Mouse (Mus musculus) retina, adult 2 months (tissue): ENCODE data around the gene Cacnb2.

Experiments
- DNase-seq: peaks from one replicate; pipeline ENCODE4 v3.0.0-alpha.2; 2012; ENCODE audit warnings: low read depth, low spot score

The Cacnb2 gene

GRCm38 (mm10) chr2:14774375-14774774 lies 171.5 kb downstream of the Cacnb2 start:
- no peak for DNase-seq

DNA sequence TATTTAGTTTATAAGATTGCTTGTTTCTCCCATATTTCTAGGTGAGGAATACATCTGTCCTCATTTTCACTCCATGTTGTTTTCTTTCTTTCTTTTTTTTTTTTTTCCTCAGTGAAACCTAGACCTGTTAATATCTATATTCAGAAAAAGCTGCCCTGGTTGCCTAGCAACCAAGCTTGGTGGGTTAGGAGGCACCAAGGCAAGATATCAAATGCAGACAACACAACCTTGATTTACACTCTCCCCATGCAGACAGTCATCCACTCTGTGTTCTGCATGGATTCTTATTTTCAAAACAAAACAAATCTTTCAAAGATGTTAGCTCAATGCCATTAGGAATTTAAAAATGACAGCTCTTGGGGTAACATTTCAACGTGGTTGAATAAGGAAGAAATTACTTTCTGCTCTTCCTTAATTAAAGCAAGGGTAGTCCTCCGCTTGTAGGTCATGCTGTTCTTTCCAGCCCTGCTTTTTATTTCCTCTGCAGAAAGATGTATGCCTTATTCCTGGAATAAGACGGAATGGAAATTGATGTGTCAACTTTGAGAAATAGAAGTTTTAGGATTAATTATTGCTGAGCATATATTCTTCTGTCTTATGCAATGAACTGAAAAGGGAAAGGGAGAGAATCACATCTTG lies 172.1 kb downstream of the Cacnb2 start:
- no peak for DNase-seq

- DNase-seq: no peak
Measured at GRCm38 (mm10) chr2:14787983-14788382, 185.1 kb downstream of the Cacnb2 start.

DNA sequence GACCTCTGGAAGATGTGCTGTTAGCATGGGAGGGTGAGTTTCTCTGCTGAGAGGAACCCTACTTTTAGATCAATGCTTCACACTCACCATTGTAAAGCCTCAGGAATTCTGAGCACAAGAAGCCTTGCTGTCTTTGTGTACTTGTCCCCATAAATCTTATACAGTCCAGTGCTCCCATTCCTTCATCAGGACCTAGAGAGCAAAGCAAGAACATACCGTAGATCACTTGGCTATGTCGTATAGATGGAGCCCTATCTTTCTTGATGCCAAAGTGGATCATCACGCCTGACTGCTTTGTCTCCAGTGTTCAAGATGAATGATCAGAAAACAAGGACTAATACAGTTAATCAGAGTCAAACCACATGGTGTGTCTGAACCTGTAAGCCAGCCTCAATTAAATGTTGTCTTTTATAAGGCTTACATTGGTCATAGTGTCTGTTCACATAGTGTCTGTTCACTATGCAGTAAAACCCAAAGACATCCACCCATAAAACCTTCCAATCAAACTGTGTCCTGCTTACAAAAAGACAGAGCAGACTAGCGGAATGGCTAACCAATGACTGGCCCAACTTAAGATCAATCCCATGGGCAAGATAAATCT lies 198.7 kb downstream of the Cacnb2 start:
- no peak for DNase-seq

DNA sequence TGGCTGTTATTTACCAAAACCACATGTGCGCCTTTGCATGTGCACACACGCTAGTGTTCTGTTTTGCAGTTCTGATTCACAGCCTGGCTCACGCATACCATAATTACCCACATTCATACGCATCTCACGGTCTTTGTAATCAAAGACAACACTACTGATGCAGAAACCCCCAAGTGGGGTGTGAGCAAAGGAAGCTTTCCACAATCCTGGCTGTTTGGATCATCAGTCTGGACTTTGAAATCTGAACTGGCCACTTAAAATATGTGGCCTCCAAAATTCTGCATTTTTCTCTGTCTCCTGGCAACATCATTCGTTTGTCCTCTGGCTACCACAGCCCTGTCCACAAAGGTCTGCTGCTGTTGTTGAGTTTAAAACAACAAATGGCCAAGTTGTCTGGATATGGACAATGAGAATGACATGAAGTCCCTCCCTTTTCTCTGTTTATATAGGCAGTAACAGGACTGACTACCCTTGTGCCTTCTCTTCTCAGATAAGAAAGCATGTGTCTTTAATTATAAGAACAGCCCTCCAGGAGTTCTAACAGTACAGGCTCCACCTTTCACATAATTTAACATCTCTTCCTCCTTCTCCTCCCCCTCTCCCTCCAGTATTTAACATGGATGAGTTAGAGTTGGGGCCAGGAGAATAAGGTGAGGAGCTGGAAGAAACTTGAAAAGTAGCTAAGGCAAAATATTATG lies 204.9 kb downstream of the Cacnb2 start:
- no peak for DNase-seq

- DNase-seq: no peak
Measured at GRCm38 (mm10) chr2:14814977-14815376, 212.1 kb downstream of the Cacnb2 start.

DNA sequence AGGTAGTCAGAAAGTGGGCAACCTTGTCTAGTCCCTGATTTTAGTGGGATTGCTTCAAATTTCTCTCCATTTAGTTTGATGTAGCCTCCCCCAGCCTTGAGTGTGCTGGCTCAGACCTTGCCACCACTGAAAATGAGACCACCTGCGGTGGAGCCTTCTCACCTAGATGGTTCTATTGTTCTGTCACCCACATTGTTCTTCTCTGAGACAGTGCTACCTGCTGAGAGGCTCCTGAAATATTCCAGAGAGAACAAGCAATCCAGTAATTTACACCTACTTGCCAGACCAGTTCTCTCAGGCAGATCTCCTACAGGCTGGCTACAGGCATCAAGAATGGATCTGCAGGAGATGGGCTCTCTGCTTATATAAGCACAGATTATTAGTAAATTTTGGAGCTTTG lies 215.8 kb downstream of the Cacnb2 start:
- DNase-seq: no peak

DNA sequence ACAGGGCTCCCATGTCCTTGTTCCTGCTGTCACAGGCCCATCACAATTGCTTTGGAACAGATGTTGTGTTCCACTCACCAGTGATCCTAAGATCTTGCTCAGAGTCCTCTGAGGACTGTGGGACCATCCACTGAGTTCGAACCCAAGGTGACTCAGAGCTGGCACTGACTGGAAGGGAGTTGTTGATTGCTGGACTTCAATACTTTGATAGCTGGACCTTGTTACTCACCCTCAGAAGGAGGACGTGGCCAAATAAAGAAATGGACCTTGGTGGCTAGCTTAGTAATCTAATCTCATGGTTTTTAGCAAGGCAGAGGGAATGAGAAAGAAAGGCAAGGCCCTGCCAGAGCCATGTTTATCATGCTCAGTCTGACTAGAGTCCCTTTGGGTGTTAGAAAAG lies 218.1 kb downstream of the Cacnb2 start:
- no peak for DNase-seq

- no peak for DNase-seq
Measured at GRCm38 (mm10) chr2:14823105-14823504, 220.2 kb downstream of the Cacnb2 start.

GRCm38 (mm10) chr2:14823816-14824348 lies 221.0 kb downstream of the Cacnb2 start:
- DNase-seq: no peak

DNA sequence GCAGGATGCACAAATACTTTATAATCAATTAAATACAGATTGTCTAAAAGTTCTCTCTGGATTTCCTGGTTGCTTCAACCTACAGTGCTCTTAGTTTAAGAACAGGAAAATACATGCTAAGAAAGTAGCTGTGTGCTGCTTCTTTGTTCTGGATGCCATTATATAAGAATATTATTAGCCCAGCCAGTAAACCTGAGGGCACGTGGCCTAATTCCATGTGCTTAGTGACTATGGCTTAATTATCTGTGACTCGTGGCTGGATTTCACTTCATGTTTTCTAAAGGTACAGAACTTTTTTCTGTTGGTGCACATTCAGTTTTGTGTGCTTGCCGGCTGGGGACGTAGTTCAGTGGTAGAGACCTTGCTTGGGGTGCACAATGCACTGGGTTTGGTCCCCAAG lies 222.3 kb downstream of the Cacnb2 start:
- DNase-seq: no peak

DNA sequence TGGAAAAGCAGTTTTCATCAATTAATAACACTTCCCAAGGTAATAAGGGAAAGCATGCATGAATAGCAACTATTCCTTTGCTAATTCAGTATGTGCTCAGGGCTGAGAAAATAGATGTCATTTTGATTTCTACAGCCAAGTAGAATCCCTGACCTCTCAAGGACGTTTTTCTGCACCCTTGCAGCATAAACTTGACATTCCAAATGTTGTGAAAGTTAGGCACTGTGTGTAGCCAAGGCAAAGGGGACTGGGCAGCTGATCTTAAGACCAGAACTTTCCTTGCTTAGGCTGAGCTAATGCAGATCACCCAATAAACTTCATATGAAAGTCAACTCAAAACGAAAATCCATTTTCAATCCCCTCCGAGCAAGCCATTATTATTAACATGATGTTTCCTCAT lies 226.6 kb downstream of the Cacnb2 start:
- DNase-seq: no peak

DNA sequence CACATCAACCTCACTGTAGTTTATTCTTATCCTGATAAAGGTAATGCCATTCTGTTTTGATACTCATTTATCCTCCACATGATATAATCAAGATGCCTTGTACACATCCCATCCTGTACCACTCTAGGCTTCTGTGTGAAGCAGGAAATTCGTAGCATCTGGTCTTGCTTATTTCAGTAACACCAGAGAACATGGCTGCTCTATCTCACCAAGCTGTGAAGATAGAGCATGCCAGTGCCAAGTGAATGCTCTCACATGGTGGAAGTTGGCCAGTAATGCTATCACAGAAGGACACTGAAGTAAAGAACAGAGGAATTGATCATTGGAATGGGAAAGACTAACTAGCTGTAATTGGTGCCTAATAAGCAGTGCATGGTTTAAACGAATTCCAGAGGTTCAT lies 228.4 kb downstream of the Cacnb2 start:
- no peak for DNase-seq

GRCm38 (mm10) chr2:14834700-14835317 lies 231.9 kb downstream of the Cacnb2 start:
- DNase-seq: no peak

GRCm38 (mm10) chr2:14841272-14841671 lies 238.4 kb downstream of the Cacnb2 start:
- DNase-seq: no peak

GRCm38 (mm10) chr2:14846727-14847126 lies 243.8 kb downstream of the Cacnb2 start:
- DNase-seq: no peak

DNA sequence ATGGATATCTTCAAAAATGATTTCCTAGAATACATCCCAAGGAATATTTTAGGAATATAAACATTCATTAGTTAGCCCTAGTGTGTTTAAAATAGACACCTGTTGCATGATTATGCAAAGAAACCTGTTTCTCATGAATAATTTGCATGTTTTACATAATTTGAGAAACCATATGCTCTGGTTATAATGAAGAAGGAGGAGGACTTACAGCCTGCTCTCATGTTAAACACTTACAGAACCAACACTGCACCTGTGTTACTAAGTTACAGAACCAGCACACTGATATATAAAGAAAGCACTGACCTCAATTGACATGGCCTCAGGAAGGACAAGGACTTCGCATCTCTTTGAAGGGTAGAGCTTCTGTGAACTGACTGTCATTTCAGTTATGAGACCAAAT lies 244.3 kb downstream of the Cacnb2 start:
- DNase-seq: no peak

DNA sequence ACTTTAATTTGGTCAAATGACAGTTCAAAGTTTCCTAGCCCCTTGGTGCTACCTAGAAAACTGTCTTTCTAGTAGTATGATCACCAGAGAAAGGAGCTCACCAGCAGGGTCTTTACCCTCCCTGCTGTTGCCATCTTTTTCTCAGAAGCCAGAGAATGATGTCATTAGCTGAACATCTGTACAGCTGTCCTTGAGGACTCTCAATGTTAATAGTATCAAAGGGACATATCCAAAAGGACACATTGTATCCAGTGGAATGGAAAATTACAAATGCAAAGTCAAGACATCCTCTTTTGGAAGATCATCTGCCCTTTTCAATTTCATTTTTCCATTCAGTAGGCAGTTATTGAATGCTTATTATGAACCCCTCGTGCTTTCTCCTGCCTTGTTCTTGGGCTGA lies 247.9 kb downstream of the Cacnb2 start:
- DNase-seq: no peak

- no peak for DNase-seq
Measured at GRCm38 (mm10) chr2:14851383-14851782, 248.5 kb downstream of the Cacnb2 start.

DNA sequence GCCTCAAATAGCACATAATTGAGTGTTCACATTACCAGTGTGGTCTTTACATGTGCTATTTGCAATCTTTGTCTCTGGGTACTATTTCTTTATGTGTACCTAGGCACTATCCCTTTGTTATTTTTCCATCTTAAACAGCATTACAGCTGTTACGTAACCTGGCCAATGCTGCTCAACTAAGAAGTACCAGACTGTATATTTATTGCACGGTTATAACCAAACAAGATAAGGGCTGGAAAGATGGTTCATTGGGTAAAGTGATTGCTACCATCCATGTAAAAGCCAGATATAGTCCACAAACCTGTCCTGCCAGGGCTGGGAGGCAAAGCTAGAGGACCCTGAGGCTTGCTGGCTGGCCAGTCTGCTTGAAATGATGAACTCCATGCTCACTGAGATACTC lies 251.2 kb downstream of the Cacnb2 start:
- DNase-seq: no peak

DNA sequence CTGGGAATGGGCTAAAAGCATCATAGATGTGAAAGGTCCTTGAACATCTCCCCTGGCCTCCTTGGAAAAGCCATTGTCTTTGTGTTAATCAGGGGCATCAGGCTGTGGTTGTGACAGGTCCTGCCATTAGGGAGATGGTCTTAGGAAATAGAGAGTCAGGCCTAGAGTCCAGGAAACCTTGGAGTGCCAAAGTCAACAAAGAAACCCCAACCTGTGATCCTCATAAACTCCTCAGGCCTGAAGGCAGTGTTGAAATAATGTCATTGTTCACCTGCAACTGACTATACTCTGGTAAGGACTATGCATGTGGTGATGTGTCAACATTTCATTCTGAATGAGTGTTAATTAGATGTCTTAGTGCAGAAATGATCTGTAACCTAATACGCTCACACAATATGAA lies 255.4 kb downstream of the Cacnb2 start:
- no peak for DNase-seq

DNA sequence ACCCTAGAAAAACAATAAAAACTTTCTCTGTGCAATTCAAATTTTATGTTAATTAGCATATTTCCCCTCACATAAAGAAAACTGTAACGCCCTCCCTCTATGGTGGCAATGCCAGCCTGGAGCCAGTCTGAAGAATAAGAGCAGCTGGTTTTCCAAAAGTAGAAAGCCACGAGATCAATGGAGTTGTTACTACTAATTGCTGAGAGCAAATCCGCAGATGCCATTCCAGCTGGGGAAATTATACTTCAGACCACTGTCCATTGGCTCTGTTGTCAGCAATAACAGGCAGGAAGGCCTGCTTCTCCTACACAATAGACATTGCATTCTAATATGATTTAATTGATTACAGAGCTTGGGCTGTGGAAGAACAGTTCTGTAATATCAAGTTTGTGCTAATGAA lies 257.5 kb downstream of the Cacnb2 start:
- no peak for DNase-seq
